Mouse (Mus musculus) neural tube, embryonic 14.5 days (tissue): ENCODE results near the gene Atn1. TPM values are rescaled to one million over a fixed set of nuclear protein-coding genes. Genes with fewer than 3 reads are reported as not detected.
A peak's percentile ranks its signal among the peaks of the same experiment; 100 is the strongest.

Source experiments
- ATAC-seq: fragments of 200-750 bp; cut with Nextera tagmentation; 2 replicates; pipeline ENCODE4 v1.8.0; 2017; ENCODE audit warnings: low read depth, mild to moderate bottlenecking, moderate TSS enrichment, moderate library complexity
- H3K27ac ChIP-seq: fragments of 300-500 bp; sonication (generic); 2 replicates; pipeline ENCODE4 v1.5.1; 2014; ENCODE audit warnings: low read depth, mild to moderate bottlenecking, control low read depth, low read length, moderate library complexity, mixed read lengths
- H3K27me3 ChIP-seq: fragments of 300-500 bp; sonication (generic); 2 replicates; pipeline ENCODE4 v1.6.1; 2014; ENCODE audit warnings: low read length; ENCODE audit not compliant: control insufficient read depth, insufficient read depth
- H3K36me3 ChIP-seq: fragments of 300-500 bp; sonication (generic); 2 replicates; pipeline ENCODE4 v1.6.1; 2014; ENCODE audit warnings: low read length, mixed read lengths; ENCODE audit not compliant: control insufficient read depth, insufficient read depth
- H3K4me1 ChIP-seq: fragments of 300-500 bp; sonication (generic); 2 replicates; pipeline ENCODE4 v1.6.1; 2014; ENCODE audit warnings: low read length; ENCODE audit not compliant: control insufficient read depth, insufficient read depth
- H3K4me2 ChIP-seq: fragments of 300-500 bp; sonication (generic); 2 replicates; pipeline ENCODE4 v1.6.1; 2014; ENCODE audit warnings: mild to moderate bottlenecking, low read depth, low read length, control low read depth
- H3K4me3 ChIP-seq: fragments of 300-500 bp; sonication (generic); 2 replicates; pipeline ENCODE4 v1.5.1; 2014; ENCODE audit warnings: low read depth, low read length, control low read depth, mixed read lengths
- H3K9ac ChIP-seq: fragments of 300-500 bp; sonication (generic); replicated peaks from 2 replicates; pipeline ENCODE4 v1.6.1; 2014; ENCODE audit warnings: low read depth, mild to moderate bottlenecking, control low read depth, low read length, mixed read lengths
- H3K9me3 ChIP-seq: fragments of 300-500 bp; sonication (generic); 2 replicates; pipeline ENCODE4 v1.6.1; 2016; ENCODE audit warnings: low read length; ENCODE audit not compliant: control insufficient read depth
- WGBS: fragments of 180-500 bp; shearing (Covaris S2); extraction: QIAGEN DNeasy Blood & Tissue Kit; methylation state at CpG from one replicate; pipeline ENCODE4 v1.1.7; 2014; 5-methylcytosine and 5-hydroxymethylcytosine counted together
- polyA plus RNA-seq: library from polyadenylated mRNA; unstranded; fragments of >200 nt; fragmentation: Nextera tagmentation; extraction: Ambion mirVana; gene quantifications from 2 replicates; pipeline ENCODE4 v1.2.1, GENCODE M21; 2014

The Atn1 gene
- polyA plus RNA-seq, 1 experiment from 2014 or later, result 27.5 TPM

GRCm38 (mm10) chr6:124739231-124739796, 17.0 kb downstream of the Atn1 start:
- Histone ChIP-seq H3K4me1 (peaks cover 17% of the 10 kb centered on the region; the same call in 1 of the 2 replicates), H3K9ac (no peak overlapping the region; the same call in 1 of the 2 replicates), H3K27me3 (no peaks in the 10 kb centered on the region), H3K36me3 (peaks cover 15% of the 10 kb centered on the region), H3K27ac (no peak overlapping the region), H3K9me3 (no peaks in the 10 kb centered on the region), H3K4me3 (0 out of 2 replicates have a peak overlapping the region, but pooled peaks have one; percentile 61), H3K4me2 (no peak overlapping the region)
- WGBS, result 78% methylated on average over 10 of the region's 10 CpGs
- ATAC-seq, result no peak

- Histone ChIP-seq H3K4me2 (no peak within 1 kb of the TSS), H3K27me3 (no peaks in the 10 kb centered on the region), H3K4me3 (no peak within 1 kb of the TSS), H3K9me3 (no peaks in the 10 kb centered on the region), H3K9ac (no peak within 1 kb of the TSS; the same call in 1 of the 2 replicates), H3K36me3 (peaks cover 12% of the 10 kb centered on the region), H3K27ac (no peak within 1 kb of the TSS), H3K4me1 (peaks cover 17% of the 10 kb centered on the region; the same call in 1 of the 2 replicates)
- ATAC-seq, result no peak
- WGBS, result 19% methylated on average over 15 of the region's 15 CpGs
Measured at GRCm38 (mm10) chr6:124738511-124739023, 17.8 kb downstream of the Atn1 start, which contains the start of gene Ptpn6. Gene Ptpn6, minus strand, starts transcription at chr6:124738714.

- Histone ChIP-seq H3K4me1 (peaks cover 16% of the 10 kb centered on the region; the same call in 1 of the 2 replicates), H3K4me2 (no peak overlapping the region), H3K9ac (no peak overlapping the region), H3K27ac (no peak overlapping the region), H3K36me3 (no peaks in the 10 kb centered on the region), H3K4me3 (no peak overlapping the region), H3K9me3 (no peaks in the 10 kb centered on the region), H3K27me3 (no peaks in the 10 kb centered on the region)
- WGBS, result 92% methylated on average over 11 of the region's 11 CpGs
- ATAC-seq, result no peak
Measured at GRCm38 (mm10) chr6:124737040-124737439, 19.3 kb downstream of the Atn1 start.

GRCm38 (mm10) chr6:124734417-124734816, 21.9 kb downstream of the Atn1 start:
- ATAC-seq, result no peak
- H3K27ac ChIP-seq, result no peak overlapping the region
- no peak overlapping the region for H3K9ac ChIP-seq
- H3K36me3 ChIP-seq, result no peaks in the 10 kb centered on the region
- no peak overlapping the region for H3K4me3 ChIP-seq
- peaks cover 7% of the 10 kb centered on the region; the same call in 1 of the 2 replicates for H3K4me1 ChIP-seq
- no peak overlapping the region for H3K4me2 ChIP-seq
- no peaks in the 10 kb centered on the region for H3K27me3 ChIP-seq
- WGBS, result 95% methylated on average over 3 of the region's 3 CpGs
- no peaks in the 10 kb centered on the region for H3K9me3 ChIP-seq

- no peaks in the 10 kb centered on the region for H3K4me1 ChIP-seq
- no peaks in the 10 kb centered on the region for H3K9me3 ChIP-seq
- no peak overlapping the region for H3K9ac ChIP-seq
- no peak overlapping the region for H3K4me2 ChIP-seq
- no peak overlapping the region for H3K4me3 ChIP-seq
- H3K36me3 ChIP-seq, result no peaks in the 10 kb centered on the region
- H3K27ac ChIP-seq, result no peak overlapping the region
- no peaks in the 10 kb centered on the region for H3K27me3 ChIP-seq
- ATAC-seq, result no peak
- WGBS, result 43% methylated on average over 19 of the region's 19 CpGs
Measured at GRCm38 (mm10) chr6:124732476-124733370, 23.6 kb downstream of the Atn1 start.

- no peaks in the 10 kb centered on the region for H3K9me3 ChIP-seq
- ATAC-seq, result no peak
- H3K4me3 ChIP-seq, result no peak overlapping the region
- no peaks in the 10 kb centered on the region for H3K4me1 ChIP-seq
- H3K36me3 ChIP-seq, result no peaks in the 10 kb centered on the region
- no peaks in the 10 kb centered on the region for H3K27me3 ChIP-seq
- H3K4me2 ChIP-seq, result no peak overlapping the region
- WGBS, result 89% methylated on average over 7 of the region's 7 CpGs
- H3K27ac ChIP-seq, result no peak overlapping the region
- no peak overlapping the region for H3K9ac ChIP-seq
Measured at GRCm38 (mm10) chr6:124731038-124731437, 25.3 kb downstream of the Atn1 start.

- H3K36me3 ChIP-seq, result no peaks in the 10 kb centered on the region
- no peak overlapping the region for H3K9ac ChIP-seq
- no peak overlapping the region for H3K4me2 ChIP-seq
- H3K9me3 ChIP-seq, result no peaks in the 10 kb centered on the region
- no peak overlapping the region for H3K4me3 ChIP-seq
- no peak overlapping the region for H3K27ac ChIP-seq
- 88% methylated on average over 8 of the region's 8 CpGs for WGBS
- H3K27me3 ChIP-seq, result no peaks in the 10 kb centered on the region
- H3K4me1 ChIP-seq, result no peaks in the 10 kb centered on the region
- no peak for ATAC-seq
Measured at GRCm38 (mm10) chr6:124729850-124730705, 26.2 kb downstream of the Atn1 start.

GRCm38 (mm10) chr6:124728621-124729020, 27.7 kb downstream of the Atn1 start:
- Histone ChIP-seq H3K9me3 (no peaks in the 10 kb centered on the region), H3K9ac (no peak overlapping the region), H3K27ac (no peak overlapping the region), H3K36me3 (no peaks in the 10 kb centered on the region), H3K4me3 (no peak overlapping the region), H3K27me3 (no peaks in the 10 kb centered on the region), H3K4me1 (no peaks in the 10 kb centered on the region), H3K4me2 (no peak overlapping the region)
- ATAC-seq, result no peak
- WGBS, result 91% methylated on average over 10 of the region's 10 CpGs
